Mouse (Mus musculus): ENCODE measurements around the gene Xkrx. TPM values are rescaled to one million over a fixed set of nuclear protein-coding genes. Genes with fewer than 3 reads are reported as not detected.
A peak's percentile ranks its signal among the peaks of the same experiment; 100 is the strongest.
"Not testable (repeated sequence)": the region's sequence is repeated elsewhere in the genome, so short reads cannot be mapped to it uniquely, and the experiment has no call there.

Gene Xkrx
- not detected in 2 replicates for polyA plus RNA-seq (2016; fragmentation: Nextera tagmentation; extraction: Ambion mirVana)

DNA sequence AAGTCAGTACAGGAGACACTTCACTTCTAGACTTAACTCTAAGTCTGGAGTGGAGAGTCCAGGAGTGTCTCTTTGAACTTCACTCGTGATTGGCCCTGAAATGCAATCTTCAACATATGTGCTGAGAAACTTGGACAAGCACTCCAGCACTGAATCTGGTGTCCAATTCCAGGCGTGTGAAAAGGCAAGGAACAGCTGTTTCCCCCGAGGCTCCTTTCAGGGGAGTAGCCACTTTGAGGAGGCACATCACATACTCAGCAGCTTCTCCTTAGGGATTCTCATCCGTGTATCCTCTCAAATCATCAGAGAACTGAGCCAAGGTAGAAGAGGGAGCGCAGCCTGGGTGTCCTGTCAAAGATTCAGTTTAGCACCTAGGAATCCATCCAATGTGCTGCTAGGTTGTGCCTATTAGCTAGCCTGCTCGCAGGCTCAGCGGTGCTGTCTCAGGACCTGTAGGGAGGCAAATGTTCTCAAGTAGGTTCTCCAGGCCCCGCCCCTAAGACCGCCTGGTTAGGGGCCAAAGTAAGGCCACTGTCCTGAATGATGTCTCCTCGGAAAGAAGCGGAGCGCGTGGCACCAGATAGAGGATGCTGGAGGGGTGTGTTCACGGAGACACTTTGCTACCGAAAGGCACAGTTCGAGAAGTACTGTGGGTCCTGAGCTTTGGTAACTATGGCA lies at the start of gene Xkrx:
Gene Xkrx, minus strand, starts transcription at position 34 of the 678 bp plus-strand sequence.
- Histone ChIP-seq H3K36me3 (replicated peaks) (no peaks in the 10 kb centered on the region), H3K27ac (replicated peaks) (no peak within 1 kb of the TSS), H3K9me3 (no peaks in the 10 kb centered on the region), H3K27me3 (replicated peaks; ENCODE audit: low read depth, poor library complexity, severe bottlenecking) (peaks cover 54% of the 10 kb centered on the region), H3K4me3 (peak within 1 kb of the TSS; percentile 47), H3K4me1 (peaks cover 4% of the 10 kb centered on the region; the same call in 1 of the 2 replicates)
- 25% methylated on average over 16 of the region's 16 CpGs for WGBS
- peak; percentile 10 for DNase-seq (ENCODE audit: low spot score)

DNA sequence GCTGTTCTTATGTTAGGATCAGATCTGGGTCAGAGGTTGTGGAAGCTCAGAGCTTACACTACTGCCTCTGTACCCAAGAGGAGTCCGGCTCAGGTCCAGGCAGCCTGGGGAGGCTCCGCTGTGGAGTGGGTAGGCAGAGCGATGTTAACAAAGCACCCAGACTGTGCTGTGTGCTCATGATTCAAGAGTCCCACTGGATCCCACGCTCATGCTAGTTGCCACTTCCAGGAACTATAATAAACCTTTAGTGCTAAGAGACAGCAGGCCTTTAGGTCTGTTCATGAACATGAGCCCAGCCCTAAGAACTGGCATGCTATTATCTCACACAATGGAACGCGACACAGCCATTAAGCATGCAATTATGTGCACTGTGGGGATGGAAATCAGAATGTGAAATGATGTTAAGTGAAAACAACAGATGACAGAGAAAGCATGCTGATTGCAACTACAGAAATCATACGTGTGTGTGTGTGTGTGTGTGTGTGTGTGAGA lies 49.3 kb upstream of the Xkrx start:
- H3K4me1 ChIP-seq = no peaks in the 10 kb centered on the region
- DNase-seq (ENCODE audit: low spot score) = no peak
- no peak overlapping the region for H3K27ac ChIP-seq (replicated peaks)
- no peak overlapping the region for H3K4me3 ChIP-seq
- WGBS = 90% methylated on average over 7 of the region's 7 CpGs
- H3K27me3 ChIP-seq (replicated peaks; ENCODE audit: low read depth, poor library complexity, severe bottlenecking) = peaks cover 7% of the 10 kb centered on the region
- H3K9me3 ChIP-seq = no peaks in the 10 kb centered on the region
- no peaks in the 10 kb centered on the region for H3K36me3 ChIP-seq (replicated peaks)

DNA sequence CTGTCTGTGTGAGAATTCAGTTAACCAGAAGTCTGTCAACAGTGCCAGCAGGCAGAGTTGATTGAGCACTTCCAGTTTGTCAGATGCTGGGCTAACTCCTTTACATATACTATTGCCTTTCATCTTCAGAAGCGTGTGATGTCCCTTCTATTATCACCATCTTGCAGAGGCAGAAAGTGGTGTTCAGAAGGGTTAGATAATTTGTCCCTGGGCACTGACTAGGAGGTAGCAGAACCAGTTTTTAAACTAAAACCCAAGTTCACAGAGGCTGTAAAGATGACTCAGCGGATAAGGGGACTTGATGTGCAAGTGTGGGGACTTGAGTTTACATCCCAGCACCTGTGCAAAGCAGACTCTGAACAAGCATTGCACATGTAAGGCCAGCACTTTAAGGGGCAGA lies 46.6 kb upstream of the Xkrx start:
- Histone ChIP-seq H3K27me3 (replicated peaks; ENCODE audit: low read depth, poor library complexity, severe bottlenecking) (peaks cover 7% of the 10 kb centered on the region), H3K36me3 (replicated peaks) (no peaks in the 10 kb centered on the region), H3K9me3 (no peaks in the 10 kb centered on the region), H3K27ac (replicated peaks) (no peak overlapping the region), H3K4me3 (no peak overlapping the region), H3K4me1 (no peaks in the 10 kb centered on the region)
- DNase-seq (ENCODE audit: low spot score) = no peak
- WGBS = 87% methylated on average over 2 of the region's 2 CpGs

DNA sequence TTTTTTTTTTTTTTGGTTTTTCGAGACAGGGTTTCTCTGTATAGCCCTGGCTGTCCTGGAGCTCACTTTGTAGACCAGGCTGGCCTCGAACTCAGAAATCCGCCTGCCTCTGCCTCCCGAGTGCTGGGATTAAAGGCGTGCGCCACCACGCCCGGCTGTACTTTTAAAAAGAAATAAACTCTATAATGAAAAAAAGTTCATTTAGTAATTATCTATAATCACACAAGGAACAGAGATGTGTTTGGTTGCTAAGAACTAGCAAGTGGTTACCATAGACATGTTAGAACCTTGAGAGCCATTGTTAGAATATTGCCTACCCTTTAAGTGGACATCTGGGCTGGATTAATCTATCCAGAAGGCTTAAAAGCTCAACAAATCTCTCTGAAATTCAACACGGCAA lies 25.3 kb upstream of the Xkrx start, which contains the start of gene Arl13a:
Gene Arl13a, plus strand, starts transcription at position 301 of the 400 bp plus-strand sequence.
- not testable (repeated sequence) for DNase-seq (ENCODE audit: low spot score); H3K9me3 ChIP-seq; H3K4me3 ChIP-seq; H3K27ac ChIP-seq (replicated peaks); H3K36me3 ChIP-seq (replicated peaks); H3K4me1 ChIP-seq
- WGBS = 89% methylated on average over 9 of the region's 9 CpGs
- H3K27me3 ChIP-seq (replicated peaks; ENCODE audit: low read depth, poor library complexity, severe bottlenecking) = peaks cover 27% of the 10 kb centered on the region

DNA sequence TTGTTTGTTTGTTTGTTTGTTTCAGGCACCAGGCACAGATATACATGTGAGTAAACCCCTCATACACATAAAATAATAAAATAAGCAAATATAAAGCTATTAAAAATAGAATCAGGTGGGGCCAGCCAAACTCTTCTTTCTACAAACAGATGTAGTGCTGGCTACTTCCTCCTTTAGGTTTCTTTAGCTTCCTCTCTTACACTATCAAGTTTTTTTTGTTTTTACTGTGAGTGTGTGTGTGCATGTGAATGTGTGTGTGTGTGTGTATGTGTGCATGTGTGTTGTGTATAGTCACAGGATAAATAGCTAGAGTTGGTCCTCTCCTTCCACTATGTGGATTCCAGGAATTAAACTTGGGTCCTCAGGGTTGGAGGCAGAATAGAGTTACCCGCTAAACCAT lies 12.8 kb upstream of the Xkrx start:
- Histone ChIP-seq H3K4me1 (no peaks in the 10 kb centered on the region), H3K4me3 (no peak overlapping the region), H3K27me3 (replicated peaks; ENCODE audit: low read depth, poor library complexity, severe bottlenecking) (peaks cover 40% of the 10 kb centered on the region), H3K9me3 (no peaks in the 10 kb centered on the region), H3K27ac (replicated peaks) (no peak overlapping the region), H3K36me3 (replicated peaks) (no peaks in the 10 kb centered on the region)
- no peak for DNase-seq (ENCODE audit: low spot score)
- 97% methylated on average over 1 of the region's 1 CpGs for WGBS

DNA sequence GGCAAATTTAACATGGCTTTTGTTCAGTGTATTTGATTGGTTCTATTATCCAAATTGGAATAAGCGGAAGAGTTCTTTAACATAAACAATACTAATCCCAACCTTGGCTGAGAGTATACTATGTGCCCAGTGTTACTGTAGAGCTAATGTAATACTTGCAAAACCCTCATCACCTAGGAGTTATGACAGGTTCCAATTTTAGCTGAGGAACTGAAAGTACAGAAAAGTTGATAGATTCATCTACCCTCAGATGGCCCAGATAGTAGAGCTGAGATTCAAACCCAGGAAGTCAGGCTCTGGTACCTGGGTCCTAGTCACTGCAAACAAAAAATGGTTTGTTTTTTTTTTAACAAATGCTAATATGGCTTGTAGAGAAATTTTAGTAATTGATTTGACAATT lies 8.7 kb upstream of the Xkrx start:
- Histone ChIP-seq H3K4me1 (no peaks in the 10 kb centered on the region), H3K36me3 (replicated peaks) (no peaks in the 10 kb centered on the region), H3K9me3 (no peaks in the 10 kb centered on the region), H3K27me3 (replicated peaks; ENCODE audit: low read depth, poor library complexity, severe bottlenecking) (peaks cover 27% of the 10 kb centered on the region), H3K27ac (replicated peaks) (no peak overlapping the region), H3K4me3 (no peak overlapping the region)
- no peak for DNase-seq (ENCODE audit: low spot score)
- 88% methylated on average over 1 of the region's 1 CpGs for WGBS

DNA sequence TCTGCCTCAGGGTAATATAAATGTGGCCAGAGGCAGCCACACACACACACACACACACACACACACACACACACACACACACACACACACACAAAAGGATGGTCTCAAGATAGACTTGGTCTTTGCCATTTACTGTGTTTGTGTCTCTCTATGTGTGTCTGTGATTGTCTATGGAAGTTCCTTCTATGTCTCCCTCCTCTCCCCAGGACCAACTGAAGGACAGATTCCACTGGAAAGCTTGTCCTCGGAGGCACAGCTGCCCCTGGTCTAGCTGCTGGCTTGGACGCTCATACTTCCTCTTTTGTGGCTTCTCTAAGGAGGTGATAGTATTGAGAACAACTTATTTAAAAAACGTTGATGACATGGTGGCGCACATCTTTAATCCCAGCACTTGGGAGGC lies 1.6 kb upstream of the Xkrx start:
- no peak overlapping the region for H3K27ac ChIP-seq (replicated peaks)
- WGBS = 64% methylated on average over 4 of the region's 4 CpGs
- no peaks in the 10 kb centered on the region for H3K36me3 ChIP-seq (replicated peaks)
- H3K9me3 ChIP-seq = no peaks in the 10 kb centered on the region
- no peak for DNase-seq (ENCODE audit: low spot score)
- H3K27me3 ChIP-seq (replicated peaks; ENCODE audit: low read depth, poor library complexity, severe bottlenecking) = peaks cover 46% of the 10 kb centered on the region
- peaks cover 4% of the 10 kb centered on the region; the same call in 1 of the 2 replicates for H3K4me1 ChIP-seq
- H3K4me3 ChIP-seq = no peak overlapping the region

DNA sequence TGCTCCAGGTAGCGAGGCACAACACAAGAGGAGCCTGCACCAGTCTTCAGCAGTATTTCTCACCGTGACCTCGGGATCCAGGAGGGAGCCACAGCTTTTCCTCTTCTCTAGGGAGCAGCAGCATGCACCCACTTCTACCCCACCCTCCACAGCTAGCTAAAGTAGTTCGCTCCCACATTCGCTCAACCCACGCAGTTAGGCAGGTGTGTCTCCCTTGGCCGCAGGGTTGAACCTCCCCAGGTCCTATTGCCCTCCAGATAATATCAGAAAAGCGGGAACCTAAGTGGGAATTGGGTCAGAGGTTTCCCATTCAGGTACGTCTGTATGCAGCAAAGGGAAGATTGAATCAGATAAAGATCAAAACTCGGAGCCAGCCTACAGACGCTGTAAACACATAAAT lies 950 bp upstream of the Xkrx start:
- H3K9me3 ChIP-seq = no peaks in the 10 kb centered on the region
- no peaks in the 10 kb centered on the region for H3K36me3 ChIP-seq (replicated peaks)
- H3K4me3 ChIP-seq = peak overlapping the region; percentile 47
- peaks cover 52% of the 10 kb centered on the region for H3K27me3 ChIP-seq (replicated peaks; ENCODE audit: low read depth, poor library complexity, severe bottlenecking)
- no peak for DNase-seq (ENCODE audit: low spot score)
- peaks cover 4% of the 10 kb centered on the region; the same call in 1 of the 2 replicates for H3K4me1 ChIP-seq
- H3K27ac ChIP-seq (replicated peaks) = no peak overlapping the region
- 20% methylated on average over 11 of the region's 11 CpGs for WGBS

DNA sequence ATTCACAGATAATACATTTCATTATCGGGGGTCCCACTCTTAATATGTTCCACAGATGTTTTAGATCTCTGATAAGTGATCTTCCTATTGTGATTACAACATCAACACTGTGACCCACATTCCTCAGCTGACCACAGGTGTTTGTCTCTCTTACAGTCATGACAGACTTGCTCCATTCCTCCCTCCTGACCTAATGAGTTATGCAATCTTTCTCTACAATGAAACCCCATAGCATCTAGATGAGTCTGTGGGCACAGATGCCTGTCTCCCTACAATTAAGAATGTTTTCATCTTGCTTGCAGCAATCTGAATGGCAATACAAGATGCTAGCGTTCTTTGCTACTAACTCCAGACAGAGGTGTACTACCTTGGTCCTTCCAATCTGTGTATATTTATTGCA lies 1.4 kb downstream of the Xkrx start:
- Histone ChIP-seq H3K4me3 (no peak overlapping the region), H3K27me3 (replicated peaks; ENCODE audit: low read depth, poor library complexity, severe bottlenecking) (peaks cover 51% of the 10 kb centered on the region), H3K36me3 (replicated peaks) (no peaks in the 10 kb centered on the region), H3K4me1 (peaks cover 4% of the 10 kb centered on the region; the same call in 1 of the 2 replicates), H3K27ac (replicated peaks) (no peak overlapping the region), H3K9me3 (no peaks in the 10 kb centered on the region)
- 89% methylated on average over 2 of the region's 2 CpGs for WGBS
- DNase-seq (ENCODE audit: low spot score) = no peak

DNA sequence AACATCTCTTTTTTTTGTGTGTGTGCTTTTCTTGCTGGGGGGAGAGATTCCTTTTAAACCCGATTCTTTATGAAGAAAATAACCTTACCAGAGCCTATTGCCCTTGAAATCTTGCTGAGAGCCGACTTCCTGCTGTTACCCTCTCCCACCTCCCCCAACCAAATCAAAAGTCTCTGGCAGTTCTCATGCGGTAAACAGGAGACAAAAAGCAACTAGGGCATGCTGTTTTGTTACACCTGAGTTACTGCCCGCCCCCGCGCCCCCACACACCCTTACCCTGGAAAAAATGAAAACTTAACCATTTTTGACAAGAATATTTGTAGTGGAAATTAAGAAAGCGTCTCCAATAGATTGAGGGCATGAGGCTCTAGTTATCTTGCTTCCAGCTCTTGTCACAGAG lies 3.7 kb downstream of the Xkrx start:
- Histone ChIP-seq H3K4me3 (no peak overlapping the region), H3K36me3 (replicated peaks) (no peaks in the 10 kb centered on the region), H3K9me3 (no peaks in the 10 kb centered on the region), H3K4me1 (peaks cover 4% of the 10 kb centered on the region; the same call in 1 of the 2 replicates), H3K27ac (replicated peaks) (no peak overlapping the region), H3K27me3 (replicated peaks; ENCODE audit: low read depth, poor library complexity, severe bottlenecking) (peaks cover 51% of the 10 kb centered on the region)
- 47% methylated on average over 7 of the region's 7 CpGs for WGBS
- DNase-seq (ENCODE audit: low spot score) = no peak

DNA sequence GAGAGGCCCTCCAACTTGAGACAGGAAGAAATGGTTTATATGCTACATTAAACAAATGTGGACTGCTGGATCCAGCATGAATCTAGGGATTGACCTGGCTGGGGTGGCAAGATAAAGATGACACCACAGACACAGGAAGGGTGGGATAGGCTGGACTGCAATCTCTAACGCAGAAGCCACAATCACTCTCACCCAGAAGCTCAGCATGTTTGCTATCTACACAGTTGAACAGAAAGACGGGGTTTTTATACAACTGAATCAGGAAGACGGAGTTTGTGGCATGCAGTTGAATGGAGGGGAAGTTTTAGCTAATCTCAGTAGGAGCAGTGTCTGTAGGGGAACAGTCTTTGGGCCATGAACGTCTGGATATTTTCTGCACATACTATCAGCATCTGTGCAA lies 19.9 kb downstream of the Xkrx start:
- Histone ChIP-seq H3K4me3 (no peak overlapping the region), H3K9me3 (no peaks in the 10 kb centered on the region), H3K4me1 (no peaks in the 10 kb centered on the region), H3K27me3 (replicated peaks; ENCODE audit: low read depth, poor library complexity, severe bottlenecking) (peaks cover 39% of the 10 kb centered on the region), H3K27ac (replicated peaks) (no peak overlapping the region), H3K36me3 (replicated peaks) (no peaks in the 10 kb centered on the region)
- DNase-seq (ENCODE audit: low spot score) = no peak
- WGBS = 82% methylated on average over 4 of the region's 4 CpGs

DNA sequence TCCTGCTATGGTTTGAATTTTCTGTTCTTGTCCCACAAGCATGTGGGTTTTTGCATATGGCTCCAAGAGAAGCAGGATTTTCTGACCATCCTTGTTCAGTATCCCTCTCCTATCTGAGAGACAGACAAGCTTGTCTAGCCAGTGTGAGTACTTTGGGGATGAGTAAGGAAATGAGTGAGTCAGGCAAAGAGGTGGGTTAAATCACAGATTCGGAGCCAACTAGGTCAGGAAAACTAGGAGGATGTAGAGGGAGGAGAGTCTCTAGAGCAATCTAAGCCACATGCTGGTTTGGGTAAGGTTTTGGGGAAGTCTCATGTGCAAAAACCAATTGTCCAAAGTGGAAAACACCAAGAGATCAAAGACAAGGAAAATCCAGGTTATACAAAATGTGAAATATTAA lies 20.3 kb downstream of the Xkrx start:
- Histone ChIP-seq H3K27me3 (replicated peaks; ENCODE audit: low read depth, poor library complexity, severe bottlenecking) (peaks cover 43% of the 10 kb centered on the region), H3K4me1 (no peaks in the 10 kb centered on the region), H3K9me3 (no peaks in the 10 kb centered on the region), H3K4me3 (no peak overlapping the region), H3K27ac (replicated peaks) (no peak overlapping the region), H3K36me3 (replicated peaks) (no peaks in the 10 kb centered on the region)
- DNase-seq (ENCODE audit: low spot score) = no peak
- WGBS = 85% methylated on average over 1 of the region's 1 CpGs

DNA sequence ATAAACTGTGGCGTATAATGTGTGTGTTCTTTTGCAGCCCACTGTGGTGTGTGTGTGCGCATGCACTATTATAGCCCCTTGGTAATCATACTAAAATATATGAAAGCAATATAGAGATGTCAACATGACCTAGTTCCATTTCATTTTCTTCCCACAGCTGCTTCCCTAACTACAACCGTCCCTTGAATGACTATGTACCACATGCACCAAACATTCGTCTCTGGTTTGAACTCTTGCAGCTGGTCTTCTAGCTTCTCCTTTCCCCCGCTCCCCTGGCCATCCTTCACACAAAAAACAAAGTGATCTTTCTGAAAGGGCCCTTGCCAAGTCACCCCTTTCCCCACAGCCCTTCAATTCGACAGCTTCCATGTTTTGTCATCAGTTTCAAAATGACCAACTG lies 21.9 kb downstream of the Xkrx start:
- H3K36me3 ChIP-seq (replicated peaks) = no peaks in the 10 kb centered on the region
- no peak for DNase-seq (ENCODE audit: low spot score)
- peaks cover 49% of the 10 kb centered on the region for H3K27me3 ChIP-seq (replicated peaks; ENCODE audit: low read depth, poor library complexity, severe bottlenecking)

More for the DNA sequence above, 21.9 kb downstream of the Xkrx start:
- H3K4me3 ChIP-seq = no peak overlapping the region
- H3K27ac ChIP-seq (replicated peaks) = no peak overlapping the region
- H3K9me3 ChIP-seq = no peaks in the 10 kb centered on the region
- 82% methylated on average over 6 of the region's 6 CpGs for WGBS
- H3K4me1 ChIP-seq = no peaks in the 10 kb centered on the region

Measured in embryonic facial prominence, embryonic 10.5 days (tissue).